Mouse (Mus musculus) heart, embryonic 13.5 days (tissue): ENCODE data around the gene Map1b. TPM values are rescaled to one million over a fixed set of nuclear protein-coding genes. Genes with fewer than 3 reads are reported as not detected.

Experiments used
- ATAC-seq: fragments of 200-750 bp; cut with Nextera tagmentation; 2 replicates; pipeline ENCODE4 v1.8.0; 2017; ENCODE audit warnings: moderate TSS enrichment; ENCODE audit not compliant: insufficient number of reproducible peaks, low FRiP score, low TSS enrichment; ENCODE audit errors: extremely low read depth
- H3K27ac ChIP-seq: fragments of 300-500 bp; sonication (generic); replicated peaks from 2 replicates; pipeline ENCODE4 v1.5.1; 2015; ENCODE audit warnings: moderate library complexity, mild to moderate bottlenecking, inconsistent platforms
- H3K27me3 ChIP-seq: fragments of 300-500 bp; sonication (generic); replicated peaks from 2 replicates; pipeline ENCODE4 v1.6.1; 2015; ENCODE audit warnings: mild to moderate bottlenecking, inconsistent platforms
- H3K36me3 ChIP-seq: fragments of 300-500 bp; sonication (generic); 2 replicates; pipeline ENCODE4 v1.6.1; 2015; ENCODE audit warnings: mild to moderate bottlenecking, inconsistent platforms
- H3K4me1 ChIP-seq: fragments of 300-500 bp; sonication (generic); 2 replicates; pipeline ENCODE4 v1.6.1; 2015; ENCODE audit warnings: inconsistent platforms
- H3K4me2 ChIP-seq: fragments of 300-500 bp; sonication (generic); 2 replicates; pipeline ENCODE4 v1.6.1; 2015; ENCODE audit warnings: inconsistent platforms, mild to moderate bottlenecking, moderate library complexity
- H3K4me3 ChIP-seq: fragments of 300-500 bp; sonication (generic); 2 replicates; pipeline ENCODE4 v1.5.1; 2015; ENCODE audit warnings: moderate library complexity, mild to moderate bottlenecking, inconsistent platforms
- H3K9ac ChIP-seq: fragments of 300-500 bp; sonication (generic); 2 replicates; pipeline ENCODE4 v1.6.1; 2015; ENCODE audit warnings: inconsistent platforms, mild to moderate bottlenecking, moderate library complexity
- H3K9me3 ChIP-seq: fragments of 300-500 bp; sonication (generic); 2 replicates; pipeline ENCODE4 v1.6.1; 2016; ENCODE audit warnings: inconsistent platforms
- WGBS: fragments of 180-500 bp; shearing (Covaris S2); methylation state at CpG from one replicate; pipeline ENCODE4 v1.1.7; 2015; ENCODE audit warnings: mixed read lengths; 5-methylcytosine and 5-hydroxymethylcytosine counted together
- polyA plus RNA-seq: library from polyadenylated mRNA; unstranded; fragments of >200 nt; fragmentation: Nextera tagmentation; extraction: Ambion mirVana; gene quantifications from 2 replicates; pipeline ENCODE4 v1.2.1, GENCODE M21; 2015

Map1b gene
- polyA plus RNA-seq, 1 experiment from 2014 or later: 111 TPM

GRCm38 (mm10) chr13:99395531-99395930 lies 120.8 kb downstream of the Map1b start:
- Histone ChIP-seq H3K9me3 (no peaks in the 10 kb centered on the region), H3K27ac (peak overlapping the region; percentile 70), H3K4me3 (no peak overlapping the region), H3K27me3 (no peaks in the 10 kb centered on the region), H3K4me1 (peaks cover 34% of the 10 kb centered on the region), H3K4me2 (no peak overlapping the region), H3K36me3 (peaks cover 13% of the 10 kb centered on the region), H3K9ac (0 out of 2 replicates have a peak overlapping the region, but pooled peaks have one; percentile 40)
- ATAC-seq: no peak
- WGBS: 52% methylated on average over 12 of the region's 12 CpGs

DNA sequence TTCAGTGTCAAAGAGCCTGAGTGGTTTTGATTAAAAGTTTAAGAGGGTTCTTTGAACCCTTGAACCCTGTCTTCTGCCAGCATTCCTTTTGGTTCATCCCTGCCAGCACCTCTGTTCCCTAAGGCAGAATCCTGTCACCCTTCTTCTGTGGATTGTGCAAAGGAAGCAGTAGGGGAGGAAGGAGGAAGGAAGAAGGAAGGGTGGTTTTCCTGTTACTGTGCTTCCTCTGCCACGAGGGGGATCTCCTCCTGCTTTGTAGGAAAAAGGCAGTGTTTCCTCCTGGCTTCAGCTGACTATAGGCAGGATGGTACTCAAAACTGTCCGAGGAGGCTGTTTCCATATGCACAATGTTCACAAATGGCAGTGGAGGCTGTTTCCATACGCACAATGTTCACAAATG lies 121.6 kb downstream of the Map1b start:
- Histone ChIP-seq H3K27ac (peak overlapping the region; percentile 70), H3K9ac (no peak overlapping the region)

GRCm38 (mm10) chr13:99393128-99393527 lies 123.2 kb downstream of the Map1b start:
- H3K36me3 ChIP-seq: peaks cover 8% of the 10 kb centered on the region
- no peak overlapping the region for H3K27ac ChIP-seq
- no peak overlapping the region for H3K4me2 ChIP-seq
- no peak overlapping the region for H3K9ac ChIP-seq
- no peaks in the 10 kb centered on the region for H3K27me3 ChIP-seq
- no peak for ATAC-seq
- H3K4me1 ChIP-seq: peaks cover 25% of the 10 kb centered on the region
- WGBS: 85% methylated on average over 3 of the region's 3 CpGs
- H3K9me3 ChIP-seq: no peaks in the 10 kb centered on the region
- no peak overlapping the region for H3K4me3 ChIP-seq

More for the DNA sequence above, 121.6 kb downstream of the Map1b start:
- no peak for ATAC-seq
- Histone ChIP-seq H3K27me3 (no peaks in the 10 kb centered on the region), H3K4me1 (peaks cover 34% of the 10 kb centered on the region), H3K36me3 (peaks cover 8% of the 10 kb centered on the region), H3K4me3 (no peak overlapping the region), H3K4me2 (no peak overlapping the region), H3K9me3 (no peaks in the 10 kb centered on the region)
- WGBS: 61% methylated on average over 3 of the region's 3 CpGs

GRCm38 (mm10) chr13:99391417-99391816 lies 124.9 kb downstream of the Map1b start:
- 76% methylated on average over 3 of the region's 3 CpGs for WGBS
- Histone ChIP-seq H3K4me1 (peaks cover 19% of the 10 kb centered on the region), H3K9ac (no peak overlapping the region), H3K4me3 (no peak overlapping the region), H3K27me3 (no peaks in the 10 kb centered on the region), H3K27ac (no peak overlapping the region), H3K36me3 (peaks cover 8% of the 10 kb centered on the region; the same call in 1 of the 2 replicates), H3K9me3 (no peaks in the 10 kb centered on the region), H3K4me2 (no peak overlapping the region)
- no peak for ATAC-seq

- H3K4me2 ChIP-seq: no peak overlapping the region
- no peaks in the 10 kb centered on the region for H3K9me3 ChIP-seq
- no peak for ATAC-seq
- no peak overlapping the region for H3K27ac ChIP-seq
- H3K9ac ChIP-seq: no peak overlapping the region
- H3K36me3 ChIP-seq: 0 out of 2 replicates have a peak, but pooled peaks cover 8% of the 10 kb centered on the region
- WGBS: 72% methylated on average over 7 of the region's 7 CpGs
- no peak overlapping the region for H3K4me3 ChIP-seq
- peaks cover 9% of the 10 kb centered on the region; the same call in 1 of the 2 replicates for H3K4me1 ChIP-seq
- no peaks in the 10 kb centered on the region for H3K27me3 ChIP-seq
These were observed 128.2 kb downstream of the Map1b start for GRCm38 (mm10) chr13:99387901-99388811.

- Histone ChIP-seq H3K4me2 (no peak overlapping the region), H3K9ac (no peak overlapping the region), H3K36me3 (peaks cover 14% of the 10 kb centered on the region; the same call in 1 of the 2 replicates), H3K9me3 (no peaks in the 10 kb centered on the region), H3K27me3 (no peaks in the 10 kb centered on the region), H3K4me1 (peaks cover 7% of the 10 kb centered on the region; the same call in 1 of the 2 replicates), H3K4me3 (no peak overlapping the region), H3K27ac (0 out of 2 replicates have a peak overlapping the region, but pooled peaks have one; percentile 2)
- ATAC-seq: no peak
- WGBS: 86% methylated on average over 7 of the region's 7 CpGs
These were observed 130.0 kb downstream of the Map1b start for GRCm38 (mm10) chr13:99386341-99386740.

DNA sequence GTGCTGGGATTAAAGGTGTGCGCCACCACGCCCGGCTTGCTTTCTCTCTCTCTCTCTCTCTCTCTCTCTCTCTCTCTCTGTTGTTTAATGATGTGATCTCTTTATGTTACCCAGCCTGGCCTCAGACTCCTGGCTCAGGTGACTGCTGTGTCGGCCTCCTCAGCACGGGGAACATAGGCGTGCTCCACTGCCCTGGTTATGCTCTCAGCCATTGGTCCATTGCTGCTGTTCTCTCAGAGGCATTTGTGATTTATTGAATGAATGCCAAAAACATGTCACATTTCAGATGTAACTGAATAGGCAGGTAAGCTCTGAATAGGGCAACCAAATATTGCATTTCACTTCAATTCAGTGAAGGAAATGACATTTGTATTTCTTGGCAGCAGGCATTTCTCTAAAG lies 130.4 kb downstream of the Map1b start:
- Histone ChIP-seq H3K36me3 (peaks cover 18% of the 10 kb centered on the region; the same call in 1 of the 2 replicates), H3K4me2 (no peak overlapping the region), H3K27me3 (no peaks in the 10 kb centered on the region), H3K4me3 (no peak overlapping the region), H3K9ac (no peak overlapping the region), H3K4me1 (peaks cover 5% of the 10 kb centered on the region; the same call in 1 of the 2 replicates), H3K9me3 (no peaks in the 10 kb centered on the region), H3K27ac (no peak overlapping the region)
- 85% methylated on average over 6 of the region's 6 CpGs for WGBS
- ATAC-seq: no peak

GRCm38 (mm10) chr13:99384555-99385203 lies 131.7 kb downstream of the Map1b start:
- no peak overlapping the region for H3K4me2 ChIP-seq
- peaks cover 15% of the 10 kb centered on the region for H3K36me3 ChIP-seq
- H3K4me1 ChIP-seq: peaks cover 5% of the 10 kb centered on the region; the same call in 1 of the 2 replicates
- H3K27me3 ChIP-seq: no peaks in the 10 kb centered on the region
- H3K9ac ChIP-seq: no peak overlapping the region
- peak overlapping the region; percentile 51 for H3K27ac ChIP-seq
- no peaks in the 10 kb centered on the region for H3K9me3 ChIP-seq
- ATAC-seq: no peak
- H3K4me3 ChIP-seq: no peak overlapping the region
- 69% methylated on average over 7 of the region's 7 CpGs for WGBS

DNA sequence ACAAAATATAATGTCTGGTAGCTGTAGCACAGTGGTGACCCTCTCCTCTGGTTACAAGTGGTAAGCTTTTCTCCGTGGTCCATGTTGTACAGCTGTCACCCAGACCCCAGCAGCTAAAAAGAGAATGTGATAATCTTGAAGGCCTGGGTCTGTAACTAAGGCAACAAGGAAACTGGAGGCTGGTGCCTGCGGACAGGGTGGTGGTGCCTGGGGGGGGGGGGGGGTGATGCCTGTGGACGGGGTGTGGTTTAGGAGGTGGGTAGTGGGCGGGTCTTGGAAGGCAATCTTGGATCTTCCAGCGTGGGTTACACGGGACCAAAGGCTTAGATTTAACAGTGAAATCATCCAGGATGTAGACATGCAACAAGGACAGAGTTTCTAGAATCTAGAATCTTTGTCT lies 134.0 kb downstream of the Map1b start:
- H3K36me3 ChIP-seq: peaks cover 18% of the 10 kb centered on the region
- no peak overlapping the region for H3K4me3 ChIP-seq
- no peak overlapping the region for H3K27ac ChIP-seq
- H3K4me1 ChIP-seq: peaks cover 5% of the 10 kb centered on the region; the same call in 1 of the 2 replicates
- H3K27me3 ChIP-seq: no peaks in the 10 kb centered on the region
- H3K9me3 ChIP-seq: no peaks in the 10 kb centered on the region
- no peak for ATAC-seq
- WGBS: 34% methylated on average over 6 of the region's 6 CpGs
- no peak overlapping the region for H3K9ac ChIP-seq
- H3K4me2 ChIP-seq: no peak overlapping the region

DNA sequence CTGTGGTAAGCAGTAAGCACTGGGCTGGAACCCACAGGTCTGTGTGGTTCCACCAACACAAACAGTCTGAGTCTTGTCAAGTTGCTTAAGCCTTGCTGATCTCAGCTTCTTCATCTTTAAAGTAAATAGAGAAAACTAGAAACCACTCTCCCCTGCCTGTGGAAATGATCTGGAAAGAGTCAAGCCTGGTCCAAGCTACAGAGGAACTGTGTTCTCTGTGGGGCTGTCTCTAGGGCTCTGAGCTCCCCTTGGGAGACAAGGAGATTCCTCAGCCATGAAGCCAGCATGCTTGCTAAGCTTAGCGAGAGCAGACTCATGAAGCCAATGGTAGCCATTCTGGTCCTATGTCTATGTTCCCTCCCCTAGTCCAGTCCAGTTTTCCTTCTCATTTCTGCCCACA lies 138.1 kb downstream of the Map1b start:
- no peak overlapping the region for H3K4me2 ChIP-seq
- peaks cover 6% of the 10 kb centered on the region; the same call in 1 of the 2 replicates for H3K4me1 ChIP-seq
- H3K27ac ChIP-seq: no peak overlapping the region
- H3K9me3 ChIP-seq: no peaks in the 10 kb centered on the region
- peaks cover 13% of the 10 kb centered on the region for H3K36me3 ChIP-seq
- ATAC-seq: no peak
- WGBS: 76% methylated on average over 1 of the region's 1 CpGs
- no peak overlapping the region for H3K4me3 ChIP-seq
- H3K27me3 ChIP-seq: no peaks in the 10 kb centered on the region
- H3K9ac ChIP-seq: no peak overlapping the region

- H3K9me3 ChIP-seq: no peaks in the 10 kb centered on the region
- no peak overlapping the region for H3K9ac ChIP-seq
- 61% methylated on average over 6 of the region's 6 CpGs for WGBS
- no peak for ATAC-seq
- H3K4me1 ChIP-seq: peaks cover 6% of the 10 kb centered on the region; the same call in 1 of the 2 replicates
- H3K27ac ChIP-seq: no peak overlapping the region
- no peak overlapping the region for H3K4me2 ChIP-seq
- no peak overlapping the region for H3K4me3 ChIP-seq
- H3K27me3 ChIP-seq: no peaks in the 10 kb centered on the region
- peaks cover 13% of the 10 kb centered on the region for H3K36me3 ChIP-seq
These were observed 139.3 kb downstream of the Map1b start for GRCm38 (mm10) chr13:99377055-99377454.
